Mouse (Mus musculus) limb, embryonic 12.5 days (tissue): ENCODE measurements around the gene Nadsyn1. TPM values are rescaled to one million over a fixed set of nuclear protein-coding genes. Genes with fewer than 3 reads are reported as not detected.

ENCODE experiments used
- ATAC-seq: fragments of 200-750 bp; cut with Nextera tagmentation; 2 replicates; pipeline ENCODE4 v1.8.0; 2017; ENCODE audit warnings: low read depth, moderate TSS enrichment; ENCODE audit not compliant: insufficient number of reproducible peaks, insufficient read depth, low FRiP score, low TSS enrichment
- H3K27ac ChIP-seq: fragments of 300-500 bp; sonication (generic); 2 replicates; pipeline ENCODE4 v1.5.1; 2016; ENCODE audit warnings: mild to moderate bottlenecking, moderate library complexity
- H3K27me3 ChIP-seq: fragments of 300-500 bp; sonication (generic); 2 replicates; pipeline ENCODE4 v1.6.1; 2016; ENCODE audit warnings: mild to moderate bottlenecking, moderate library complexity
- H3K36me3 ChIP-seq: fragments of 300-500 bp; sonication (generic); 2 replicates; pipeline ENCODE4 v1.6.1; 2016; ENCODE audit warnings: mild to moderate bottlenecking, moderate library complexity
- H3K4me1 ChIP-seq: fragments of 300-500 bp; sonication (generic); replicated peaks from 2 replicates; pipeline ENCODE4 v1.6.1; 2016
- H3K4me2 ChIP-seq: fragments of 300-500 bp; sonication (generic); 2 replicates; pipeline ENCODE4 v1.6.1; 2016; ENCODE audit warnings: mild to moderate bottlenecking, moderate library complexity
- H3K4me3 ChIP-seq: fragments of 300-500 bp; sonication (generic); replicated peaks from 2 replicates; pipeline ENCODE4 v1.5.1; 2016; ENCODE audit warnings: mild to moderate bottlenecking
- H3K9ac ChIP-seq: fragments of 300-500 bp; sonication (generic); replicated peaks from 2 replicates; pipeline ENCODE4 v1.6.1; 2016; ENCODE audit warnings: mild to moderate bottlenecking, moderate library complexity
- H3K9me3 ChIP-seq: fragments of 300-500 bp; sonication (generic); 2 replicates; pipeline ENCODE4 v1.6.1; 2016; ENCODE audit warnings: mild to moderate bottlenecking, moderate library complexity
- WGBS: fragments of 180-500 bp; shearing (Covaris S2); methylation state at CpG from one replicate; pipeline ENCODE4 v1.1.7; 2016; 5-methylcytosine and 5-hydroxymethylcytosine counted together
- polyA plus RNA-seq: library from polyadenylated mRNA; unstranded; fragments of >200 nt; fragmentation: Nextera tagmentation; extraction: Ambion mirVana; gene quantifications from 2 replicates; pipeline ENCODE4 v1.2.1, GENCODE M21; 2016

Nadsyn1 gene
- 8.9 and 9.3 TPM in 2 replicates for polyA plus RNA-seq

- H3K4me2 ChIP-seq, result peak within 1 kb of the TSS; percentile 84
- H3K9me3 ChIP-seq, result no peaks in the 10 kb centered on the region
- peak within 1 kb of the TSS; percentile 79 for H3K27ac ChIP-seq
- peak within 1 kb of the TSS; percentile 62 for H3K4me3 ChIP-seq
- H3K9ac ChIP-seq, result peak within 1 kb of the TSS; percentile 74
- no peaks in the 10 kb centered on the region for H3K27me3 ChIP-seq
- WGBS, result under 1% methylated on average over 40 of the region's 40 CpGs
- peak; percentile 94 for ATAC-seq
- H3K36me3 ChIP-seq, result peaks cover 11% of the 10 kb centered on the region
- peaks cover 11% of the 10 kb centered on the region for H3K4me1 ChIP-seq
Measured at GRCm38 (mm10) chr7:143822375-143823265, at the start of gene Nadsyn1, which contains the start of gene Dhcr7. Gene Nadsyn1 (minus strand): TSS chr7:143822849. Gene Dhcr7 (plus strand): TSS chr7:143823145.

DNA sequence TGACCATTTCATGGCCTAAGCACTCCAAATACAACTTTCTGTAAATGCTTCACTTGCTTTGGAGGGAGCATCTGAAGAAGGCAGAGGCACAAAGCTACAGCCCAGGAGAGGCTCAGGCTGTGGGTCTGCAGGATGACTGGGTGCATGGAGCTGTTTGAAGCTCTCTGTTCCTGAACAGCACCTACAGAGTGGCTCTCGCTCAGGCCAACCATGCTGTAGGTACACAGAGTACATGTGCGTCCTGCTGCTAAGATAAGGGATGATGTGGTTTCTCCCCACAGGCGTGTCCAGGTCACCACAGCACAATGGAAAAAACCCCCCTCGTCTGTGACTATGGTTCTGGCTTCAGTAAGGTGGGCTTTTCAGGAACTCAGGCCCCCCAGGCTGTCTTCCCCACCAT lies 46.2 kb upstream of the Nadsyn1 start:
- H3K4me3 ChIP-seq, result no peak overlapping the region
- ATAC-seq, result no peak
- H3K36me3 ChIP-seq, result no peaks in the 10 kb centered on the region
- no peak overlapping the region for H3K4me2 ChIP-seq
- WGBS, result 82% methylated on average over 4 of the region's 4 CpGs
- H3K9me3 ChIP-seq, result 0 out of 2 replicates have a peak, but pooled peaks cover 4% of the 10 kb centered on the region
- H3K4me1 ChIP-seq, result no peaks in the 10 kb centered on the region
- no peaks in the 10 kb centered on the region for H3K27me3 ChIP-seq
- no peak overlapping the region for H3K27ac ChIP-seq
- H3K9ac ChIP-seq, result no peak overlapping the region

GRCm38 (mm10) chr7:143866538-143866937 lies 43.9 kb upstream of the Nadsyn1 start, which contains the start of gene Gm498:
Gene Gm498 (plus strand): TSS chr7:143866838.
- Histone ChIP-seq H3K9me3 (no peaks in the 10 kb centered on the region), H3K27me3 (no peaks in the 10 kb centered on the region), H3K4me1 (no peaks in the 10 kb centered on the region), H3K9ac (no peak within 1 kb of the TSS), H3K36me3 (no peaks in the 10 kb centered on the region), H3K27ac (no peak within 1 kb of the TSS), H3K4me3 (no peak within 1 kb of the TSS), H3K4me2 (no peak within 1 kb of the TSS)
- ATAC-seq, result no peak
- 78% methylated on average over 2 of the region's 2 CpGs for WGBS

DNA sequence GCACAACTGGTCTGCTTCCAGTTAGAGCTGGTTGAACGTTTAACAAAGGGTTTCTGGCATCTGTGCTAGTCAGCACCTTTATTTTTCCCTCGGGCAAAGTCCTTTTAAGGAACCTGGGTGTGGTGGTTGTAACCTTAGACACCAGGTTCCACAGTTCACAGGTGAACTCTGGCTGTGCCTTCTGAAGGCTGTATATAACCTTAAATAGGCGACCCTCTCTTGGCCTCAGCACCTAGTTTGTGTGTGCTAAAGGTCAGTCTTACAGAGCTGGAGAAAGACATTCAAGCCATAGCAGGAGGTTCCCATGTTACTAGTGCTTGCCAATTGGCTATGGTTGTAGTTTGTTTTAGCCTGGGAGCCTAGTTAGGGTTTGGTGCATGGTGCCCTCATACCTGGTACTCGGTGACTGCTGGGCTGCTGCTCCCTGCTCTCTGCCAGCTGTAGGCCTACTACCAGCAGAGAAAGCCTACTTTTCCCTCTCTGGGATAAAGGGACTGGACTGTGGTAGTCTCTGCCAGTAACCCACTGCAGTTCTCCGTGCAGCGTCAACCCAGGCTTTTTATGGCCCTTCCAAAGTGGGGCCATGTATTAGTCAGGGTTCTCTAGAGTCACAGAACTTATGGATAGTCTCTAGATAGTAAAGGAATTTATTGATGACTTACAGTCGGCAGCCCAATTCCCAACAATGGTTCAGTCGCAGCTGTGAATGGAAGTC lies 26.3 kb upstream of the Nadsyn1 start:
- Histone ChIP-seq H3K27ac (no peak overlapping the region), H3K4me1 (no peaks in the 10 kb centered on the region), H3K36me3 (peaks cover 52% of the 10 kb centered on the region), H3K4me3 (no peak overlapping the region), H3K9me3 (no peaks in the 10 kb centered on the region), H3K4me2 (no peak overlapping the region), H3K9ac (no peak overlapping the region), H3K27me3 (no peaks in the 10 kb centered on the region)
- 87% methylated on average over 7 of the region's 8 CpGs for whole genome bisulfite sequencing
- no peak for ATAC-seq

DNA sequence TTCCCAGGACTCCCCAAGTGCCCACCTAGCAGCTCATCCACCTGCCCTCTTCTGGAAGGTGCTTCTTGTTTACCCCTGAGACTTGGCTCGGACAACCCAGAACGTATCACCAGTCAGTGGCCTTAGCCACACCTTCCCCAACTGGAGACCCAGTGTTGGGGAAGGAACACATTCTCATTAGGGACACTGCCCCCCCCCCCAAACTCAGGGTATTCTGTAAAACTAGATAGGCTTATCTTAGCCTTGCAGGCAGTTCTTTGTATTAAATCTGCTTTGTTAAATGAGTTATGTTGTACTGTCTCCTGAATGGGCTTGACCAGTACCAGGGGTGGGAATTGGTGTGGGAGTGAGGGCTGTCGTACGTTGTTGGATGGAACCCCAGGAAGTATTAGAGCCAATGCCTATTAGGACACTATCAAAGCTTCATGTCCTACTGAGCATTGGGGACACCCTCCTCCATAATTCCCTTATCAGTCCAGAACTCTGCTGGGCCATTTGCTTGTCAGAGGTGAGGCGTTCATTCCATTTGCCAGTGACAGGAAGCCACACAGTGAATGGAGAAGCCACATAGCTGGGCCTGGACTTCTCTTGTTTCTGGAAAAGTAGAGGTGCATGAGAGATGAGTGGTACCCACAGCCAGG lies 25.6 kb upstream of the Nadsyn1 start:
- peaks cover 59% of the 10 kb centered on the region for H3K36me3 ChIP-seq
- WGBS, result 87% methylated on average over 5 of the region's 5 CpGs

GRCm38 (mm10) chr7:143841301-143841700 lies 18.7 kb upstream of the Nadsyn1 start:
- WGBS, result 95% methylated on average over 8 of the region's 8 CpGs

More for the DNA sequence above, 25.6 kb upstream of the Nadsyn1 start:
- ATAC-seq, result no peak
- H3K4me1 ChIP-seq, result no peaks in the 10 kb centered on the region
- no peak overlapping the region for H3K4me2 ChIP-seq
- no peaks in the 10 kb centered on the region for H3K27me3 ChIP-seq
- H3K27ac ChIP-seq, result no peak overlapping the region
- H3K4me3 ChIP-seq, result no peak overlapping the region
- H3K9ac ChIP-seq, result no peak overlapping the region
- no peaks in the 10 kb centered on the region for H3K9me3 ChIP-seq

GRCm38 (mm10) chr7:143840121-143840520 lies 17.5 kb upstream of the Nadsyn1 start:
- ATAC-seq, result no peak
- peaks cover 86% of the 10 kb centered on the region for H3K36me3 ChIP-seq
- no peak overlapping the region for H3K4me2 ChIP-seq
- no peak overlapping the region for H3K9ac ChIP-seq
- H3K27ac ChIP-seq, result no peak overlapping the region
- H3K4me1 ChIP-seq, result no peaks in the 10 kb centered on the region
- 91% methylated on average over 5 of the region's 5 CpGs for WGBS
- H3K27me3 ChIP-seq, result no peaks in the 10 kb centered on the region
- H3K4me3 ChIP-seq, result no peak overlapping the region
- H3K9me3 ChIP-seq, result no peaks in the 10 kb centered on the region

More at GRCm38 (mm10) chr7:143841301-143841700, 18.7 kb upstream of the Nadsyn1 start:
- H3K36me3 ChIP-seq, result peaks cover 97% of the 10 kb centered on the region
- no peak overlapping the region for H3K4me3 ChIP-seq
- no peak for ATAC-seq
- H3K9me3 ChIP-seq, result no peaks in the 10 kb centered on the region
- no peak overlapping the region for H3K4me2 ChIP-seq
- no peaks in the 10 kb centered on the region for H3K4me1 ChIP-seq
- no peak overlapping the region for H3K9ac ChIP-seq
- H3K27ac ChIP-seq, result no peak overlapping the region
- no peaks in the 10 kb centered on the region for H3K27me3 ChIP-seq

- no peaks in the 10 kb centered on the region for H3K27me3 ChIP-seq
- ATAC-seq, result no peak
- no peaks in the 10 kb centered on the region for H3K4me1 ChIP-seq
- H3K9ac ChIP-seq, result no peak overlapping the region
- H3K4me3 ChIP-seq, result no peak overlapping the region
- H3K27ac ChIP-seq, result no peak overlapping the region
- H3K9me3 ChIP-seq, result no peaks in the 10 kb centered on the region
- H3K36me3 ChIP-seq, result peaks cover 63% of the 10 kb centered on the region
- H3K4me2 ChIP-seq, result no peak overlapping the region
- WGBS, result 92% methylated on average over 3 of the region's 3 CpGs
Measured at GRCm38 (mm10) chr7:143837705-143838358, 15.2 kb upstream of the Nadsyn1 start.

- ATAC-seq, result no peak
- Histone ChIP-seq H3K4me3 (no peak overlapping the region), H3K9ac (no peak overlapping the region), H3K9me3 (no peaks in the 10 kb centered on the region), H3K27ac (no peak overlapping the region), H3K4me2 (no peak overlapping the region), H3K4me1 (peaks cover 17% of the 10 kb centered on the region), H3K36me3 (peaks cover 34% of the 10 kb centered on the region), H3K27me3 (no peaks in the 10 kb centered on the region)
- WGBS, result 77% methylated on average over 3 of the region's 3 CpGs
Measured at GRCm38 (mm10) chr7:143834972-143835371, 12.3 kb upstream of the Nadsyn1 start.

DNA sequence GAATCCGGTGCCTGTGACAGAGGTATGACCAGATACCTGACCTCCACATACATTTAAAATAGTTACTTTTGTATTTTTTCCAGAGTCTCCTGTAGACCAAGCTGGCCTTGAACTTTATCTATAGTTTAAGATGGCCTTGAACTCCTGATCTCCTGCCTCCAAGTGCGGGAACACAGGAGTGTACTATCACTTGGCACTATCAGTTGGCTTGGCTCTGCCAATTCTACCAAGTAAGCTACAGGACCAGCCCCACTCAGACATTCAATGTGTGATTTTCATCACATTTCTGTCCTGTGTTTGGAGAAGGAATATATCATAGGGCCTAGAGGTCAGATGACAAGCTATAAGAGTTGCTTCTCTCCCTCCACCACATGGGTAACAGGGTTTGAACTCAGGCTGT lies 11.7 kb upstream of the Nadsyn1 start:
- no peak overlapping the region for H3K4me2 ChIP-seq
- peaks cover 28% of the 10 kb centered on the region for H3K36me3 ChIP-seq
- H3K9me3 ChIP-seq, result no peaks in the 10 kb centered on the region
- 96% methylated on average over 2 of the region's 2 CpGs for WGBS
- no peak overlapping the region for H3K9ac ChIP-seq
- no peak overlapping the region for H3K4me3 ChIP-seq
- H3K27me3 ChIP-seq, result no peaks in the 10 kb centered on the region
- H3K4me1 ChIP-seq, result peaks cover 17% of the 10 kb centered on the region
- H3K27ac ChIP-seq, result no peak overlapping the region
- no peak for ATAC-seq
